Mouse (Mus musculus) forebrain, embryonic 15.5 days (tissue): ENCODE data around the gene Rpl41. TPM values are rescaled to one million over a fixed set of nuclear protein-coding genes. Genes with fewer than 3 reads are reported as not detected.

Experiments
- ATAC-seq: fragments of 200-750 bp; cut with Nextera tagmentation; replicated peaks from 2 replicates; pipeline ENCODE4 v1.8.0; 2017; ENCODE audit warnings: mild to moderate bottlenecking, moderate TSS enrichment, moderate library complexity
- H3K27ac ChIP-seq: fragments of 300-500 bp; sonication (generic); replicated peaks from 2 replicates; pipeline ENCODE4 v1.5.1; 2015; ENCODE audit warnings: mild to moderate bottlenecking, inconsistent platforms
- H3K27me3 ChIP-seq: fragments of 300-500 bp; sonication (generic); 2 replicates; pipeline ENCODE4 v1.6.1; 2015; ENCODE audit warnings: inconsistent platforms
- H3K36me3 ChIP-seq: fragments of 300-500 bp; sonication (generic); 2 replicates; pipeline ENCODE4 v1.6.1; 2015; ENCODE audit warnings: mild to moderate bottlenecking, inconsistent platforms
- H3K4me1 ChIP-seq: fragments of 300-500 bp; sonication (generic); 2 replicates; pipeline ENCODE4 v1.6.1; 2015; ENCODE audit warnings: inconsistent platforms
- H3K4me2 ChIP-seq: fragments of 300-500 bp; sonication (generic); replicated peaks from 2 replicates; pipeline ENCODE4 v1.6.1; 2015; ENCODE audit warnings: mild to moderate bottlenecking, inconsistent platforms
- H3K4me3 ChIP-seq: fragments of 300-500 bp; sonication (generic); 2 replicates; pipeline ENCODE4 v1.5.1; 2015; ENCODE audit warnings: mild to moderate bottlenecking, inconsistent platforms
- H3K9ac ChIP-seq: fragments of 300-500 bp; sonication (generic); replicated peaks from 2 replicates; pipeline ENCODE4 v1.6.1; 2015; ENCODE audit warnings: mild to moderate bottlenecking, inconsistent platforms
- H3K9me3 ChIP-seq: fragments of 300-500 bp; sonication (generic); 2 replicates; pipeline ENCODE4 v1.6.1; 2016; ENCODE audit warnings: inconsistent platforms
- WGBS: fragments of 180-500 bp; shearing (Covaris S2); methylation state at CpG from one replicate; pipeline ENCODE4 v1.1.7; 2015; ENCODE audit warnings: mixed read lengths; 5-methylcytosine and 5-hydroxymethylcytosine counted together
- polyA plus RNA-seq: library from polyadenylated mRNA; unstranded; fragments of >200 nt; fragmentation: Nextera tagmentation; extraction: Ambion mirVana; gene quantifications from 2 replicates; pipeline ENCODE4 v1.2.1, GENCODE M21; 2015

The Rpl41 gene
- polyA plus RNA-seq, result 2,336 and 2,513 TPM in 2 replicates

- Histone ChIP-seq H3K9ac (peak within 1 kb of the TSS; percentile 76), H3K9me3 (no peaks in the 10 kb centered on the region), H3K4me2 (peak within 1 kb of the TSS; percentile 64), H3K27me3 (no peaks in the 10 kb centered on the region), H3K27ac (peak within 1 kb of the TSS; percentile 97), H3K36me3 (peaks cover 16% of the 10 kb centered on the region), H3K4me1 (peaks cover 15% of the 10 kb centered on the region), H3K4me3 (peak within 1 kb of the TSS; percentile 78)
- 0% methylated on average over 31 of the region's 31 CpGs for WGBS
- ATAC-seq, result peak; percentile 93
Observed at GRCm38 (mm10) chr10:128548947-128549681, at the start of gene Rpl41. TSS of gene Rpl41 (minus strand) at chr10:128549305.

DNA sequence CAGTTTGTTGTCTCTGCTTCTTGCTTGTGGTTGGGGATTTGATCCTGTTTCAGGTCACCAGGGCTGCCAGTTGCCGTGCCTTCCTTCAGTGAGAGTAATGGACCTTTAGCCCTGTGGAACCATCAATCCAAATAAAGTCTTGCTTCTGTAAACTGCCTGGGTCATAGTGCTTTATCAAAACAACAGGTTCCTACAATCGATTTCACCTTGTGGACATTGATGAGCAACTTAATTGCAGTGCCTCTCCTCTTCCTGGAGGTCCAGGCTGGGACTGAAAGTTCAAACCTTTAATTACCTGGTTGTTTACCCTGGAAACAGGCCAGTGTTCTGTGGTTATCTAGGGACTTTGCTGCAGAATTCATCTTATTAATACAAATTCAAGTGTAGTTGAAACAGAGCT lies 49.4 kb upstream of the Rpl41 start:
- H3K27me3 ChIP-seq, result no peaks in the 10 kb centered on the region
- no peaks in the 10 kb centered on the region for H3K9me3 ChIP-seq
- H3K27ac ChIP-seq, result no peak overlapping the region
- H3K4me3 ChIP-seq, result no peak overlapping the region
- H3K4me2 ChIP-seq, result no peak overlapping the region
- 80% methylated on average over 2 of the region's 2 CpGs for WGBS
- ATAC-seq, result no peak
- H3K9ac ChIP-seq, result no peak overlapping the region
- no peaks in the 10 kb centered on the region for H3K4me1 ChIP-seq
- H3K36me3 ChIP-seq, result no peaks in the 10 kb centered on the region

- WGBS, result 42% methylated on average over 5 of the region's 5 CpGs
- H3K36me3 ChIP-seq, result no peaks in the 10 kb centered on the region
Observed at GRCm38 (mm10) chr10:128592797-128593196, 43.7 kb upstream of the Rpl41 start.

DNA sequence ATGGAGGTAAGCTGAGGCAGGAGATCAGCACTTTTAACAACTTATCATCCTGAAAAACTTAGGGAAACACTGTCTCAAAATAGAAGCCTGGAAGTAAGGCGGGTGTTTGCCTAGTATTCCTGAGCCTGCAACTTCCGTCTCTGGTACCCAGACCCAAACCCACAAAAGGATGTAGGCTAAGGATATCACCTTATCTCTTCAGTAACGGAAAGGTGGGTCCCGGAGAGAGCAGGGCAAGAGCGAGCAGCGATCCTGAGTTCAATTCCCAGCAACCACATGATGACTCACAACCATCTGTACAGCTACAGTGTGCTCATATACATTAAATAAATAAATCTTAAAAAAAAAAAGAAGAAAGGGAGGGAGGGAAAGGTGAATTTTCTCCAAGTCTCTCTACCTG lies 42.3 kb upstream of the Rpl41 start:
- H3K4me3 ChIP-seq, result no peak overlapping the region
- H3K27me3 ChIP-seq, result peaks cover 26% of the 10 kb centered on the region
- H3K4me2 ChIP-seq, result no peak overlapping the region
- no peak for ATAC-seq
- WGBS, result 93% methylated on average over 6 of the region's 6 CpGs
- no peaks in the 10 kb centered on the region for H3K36me3 ChIP-seq
- no peak overlapping the region for H3K27ac ChIP-seq
- no peaks in the 10 kb centered on the region for H3K9me3 ChIP-seq
- H3K9ac ChIP-seq, result no peak overlapping the region
- H3K4me1 ChIP-seq, result peaks cover 14% of the 10 kb centered on the region

More at GRCm38 (mm10) chr10:128592797-128593196, 43.7 kb upstream of the Rpl41 start:
- no peak overlapping the region for H3K9ac ChIP-seq
- no peaks in the 10 kb centered on the region for H3K9me3 ChIP-seq
- H3K4me1 ChIP-seq, result peaks cover 14% of the 10 kb centered on the region
- no peak overlapping the region for H3K4me3 ChIP-seq
- peaks cover 19% of the 10 kb centered on the region for H3K27me3 ChIP-seq
- no peak for ATAC-seq
- H3K27ac ChIP-seq, result no peak overlapping the region
- H3K4me2 ChIP-seq, result no peak overlapping the region

DNA sequence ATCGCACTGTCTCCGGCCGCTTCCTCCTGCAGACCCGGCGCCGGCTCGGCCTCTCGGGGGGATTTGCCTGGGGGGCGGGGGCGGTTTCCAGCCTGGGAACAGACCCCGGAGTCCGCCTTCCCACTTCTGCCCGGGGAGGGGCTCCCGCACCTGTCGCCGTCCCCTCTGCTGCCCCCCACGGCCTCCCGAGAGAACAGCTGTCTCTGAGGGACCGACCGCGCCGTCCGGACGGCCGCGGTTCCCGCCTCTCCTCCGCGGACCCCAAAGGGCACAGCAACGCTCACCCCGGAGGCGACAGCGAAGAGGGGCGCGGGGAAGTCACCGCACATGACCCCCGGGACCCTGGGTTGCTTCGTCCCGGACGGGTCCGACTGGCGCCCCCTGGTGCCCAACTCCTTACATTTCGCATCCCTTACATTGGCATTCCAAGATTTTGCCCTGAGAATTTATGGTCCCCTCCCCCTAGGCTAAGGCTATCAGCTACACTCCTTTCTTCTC lies 41.1 kb upstream of the Rpl41 start:
- peak overlapping the region; percentile 65 for H3K4me3 ChIP-seq
- peak overlapping the region; percentile 95 for H3K4me2 ChIP-seq
- no peak overlapping the region for H3K27ac ChIP-seq

GRCm38 (mm10) chr10:128589464-128590192 lies 40.5 kb upstream of the Rpl41 start, which contains the start of gene Erbb3:
TSS of gene Erbb3 (minus strand) at chr10:128589652.
- Histone ChIP-seq H3K9me3 (no peaks in the 10 kb centered on the region), H3K9ac (peak within 1 kb of the TSS; percentile 44), H3K27ac (no peak within 1 kb of the TSS), H3K4me3 (peak within 1 kb of the TSS; percentile 65), H3K4me1 (peaks cover 14% of the 10 kb centered on the region), H3K4me2 (peak within 1 kb of the TSS; percentile 95), H3K36me3 (no peaks in the 10 kb centered on the region), H3K27me3 (peaks cover 26% of the 10 kb centered on the region)
- under 1% methylated on average over 43 of the region's 43 CpGs for WGBS
- ATAC-seq, result peak; percentile 33

More for the DNA sequence above, 41.1 kb upstream of the Rpl41 start:
- Histone ChIP-seq H3K27me3 (peaks cover 26% of the 10 kb centered on the region), H3K36me3 (no peaks in the 10 kb centered on the region), H3K9ac (peak overlapping the region; percentile 44), H3K9me3 (no peaks in the 10 kb centered on the region), H3K4me1 (peaks cover 14% of the 10 kb centered on the region)
- 0% methylated on average over 41 of the region's 43 CpGs for WGBS
- peak; percentile 59 for ATAC-seq

DNA sequence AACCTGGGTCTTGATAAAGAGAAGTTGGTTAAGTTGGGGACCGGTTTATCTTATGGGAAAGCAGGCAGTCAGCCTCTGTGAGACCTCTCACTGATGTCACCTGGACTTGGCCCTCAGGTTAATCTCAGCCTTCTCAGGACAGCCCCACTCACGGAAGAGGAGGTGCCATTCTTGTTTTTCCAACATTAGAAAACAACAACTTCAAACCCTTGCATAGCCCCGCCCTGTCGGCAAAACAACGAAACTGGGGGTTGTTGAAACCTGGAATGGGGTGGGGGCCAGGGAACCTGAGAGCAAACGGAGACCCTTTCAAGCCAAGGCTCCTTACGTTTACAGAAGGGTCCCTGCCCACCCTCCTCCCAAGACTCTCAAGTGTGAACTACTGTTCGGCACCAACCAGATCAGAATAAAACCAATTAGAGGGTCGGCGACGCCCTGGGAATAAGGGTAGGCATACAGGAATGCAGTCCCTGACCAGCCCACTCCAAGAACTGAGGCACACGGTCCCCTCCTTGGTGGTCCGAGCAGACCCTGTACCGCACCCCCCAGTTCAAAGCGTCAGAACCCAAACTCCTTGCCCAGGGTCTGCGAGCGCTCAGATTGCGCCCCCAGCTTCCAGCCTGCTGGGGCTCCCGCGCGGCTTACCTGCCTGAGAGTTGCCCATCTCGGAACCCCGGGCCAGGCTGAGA lies 39.8 kb upstream of the Rpl41 start:
- no peak overlapping the region for H3K27ac ChIP-seq
- peak overlapping the region; percentile 95 for H3K4me2 ChIP-seq
- no peaks in the 10 kb centered on the region for H3K9me3 ChIP-seq
- H3K9ac ChIP-seq, result peak overlapping the region; percentile 44
- 2% methylated on average over 23 of the region's 23 CpGs for WGBS
- no peaks in the 10 kb centered on the region for H3K36me3 ChIP-seq
- peaks cover 14% of the 10 kb centered on the region for H3K4me1 ChIP-seq
- peaks cover 26% of the 10 kb centered on the region for H3K27me3 ChIP-seq
- H3K4me3 ChIP-seq, result peak overlapping the region; percentile 65
- ATAC-seq, result peak; percentile 39; the same call in 1 of the 2 replicates

DNA sequence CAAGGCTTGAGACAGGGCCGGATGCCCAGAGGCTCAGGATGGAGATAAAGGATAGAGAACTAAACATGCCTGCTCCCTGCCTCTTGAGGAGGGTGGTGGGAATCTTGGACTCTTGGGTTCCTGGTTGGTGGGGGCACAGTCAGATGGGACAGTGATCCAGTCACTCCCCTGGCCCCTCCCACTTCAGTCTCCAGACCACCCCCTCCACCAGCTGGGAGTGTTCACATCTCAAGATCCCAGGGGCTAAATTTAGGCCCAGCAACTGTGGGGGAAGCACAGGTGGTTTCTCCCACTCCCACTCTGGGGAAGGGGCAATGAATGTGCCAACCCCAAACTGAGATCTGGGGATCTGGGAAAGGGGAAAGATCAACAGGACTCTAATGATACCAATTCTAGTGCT lies 39.0 kb upstream of the Rpl41 start:
- Histone ChIP-seq H3K4me3 (no peak overlapping the region), H3K4me1 (peaks cover 14% of the 10 kb centered on the region), H3K27me3 (peaks cover 26% of the 10 kb centered on the region), H3K27ac (no peak overlapping the region), H3K4me2 (no peak overlapping the region), H3K9me3 (no peaks in the 10 kb centered on the region), H3K9ac (no peak overlapping the region), H3K36me3 (no peaks in the 10 kb centered on the region)
- ATAC-seq, result no peak
- 19% methylated on average over 1 of the region's 1 CpGs for WGBS

DNA sequence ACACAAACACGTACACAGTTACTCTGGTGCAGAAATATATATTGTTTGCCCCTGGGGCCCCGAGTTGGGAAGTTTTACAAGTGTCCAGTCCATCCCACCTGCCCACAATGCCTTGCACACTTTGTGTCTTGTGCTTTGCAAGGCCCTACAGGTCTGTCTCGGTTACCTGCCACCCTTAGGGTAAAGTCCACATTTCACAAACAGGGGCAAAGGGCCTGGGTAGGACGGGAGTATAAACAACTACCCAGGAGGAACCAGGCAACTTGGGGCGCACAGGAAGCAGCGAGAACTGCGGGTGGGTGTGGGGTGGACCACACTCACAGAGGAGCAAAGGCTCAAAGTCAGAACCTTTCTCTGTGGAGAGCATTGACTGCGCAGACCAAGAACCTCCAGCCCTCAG lies 38.6 kb upstream of the Rpl41 start:
- no peak for ATAC-seq
- WGBS, result 51% methylated on average over 8 of the region's 8 CpGs

DNA sequence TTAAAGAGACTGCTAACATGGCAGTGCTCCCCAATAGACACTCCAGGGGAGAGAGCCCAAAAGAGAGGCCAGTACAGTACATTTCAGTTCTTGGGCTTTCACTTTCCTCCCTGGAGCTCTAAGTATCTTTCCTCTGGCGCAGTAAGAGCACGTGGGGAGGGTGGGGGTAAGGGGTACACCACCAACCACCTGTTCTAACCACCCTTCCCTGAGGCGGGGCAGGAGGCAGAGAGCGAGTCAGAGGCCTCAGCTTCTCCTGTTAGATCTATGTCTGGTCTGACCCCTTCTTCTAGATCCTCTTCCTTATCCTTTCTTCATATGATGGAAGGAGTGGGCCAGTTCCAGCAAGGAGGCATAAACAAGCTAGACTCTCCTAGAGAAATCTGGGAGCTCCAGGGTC lies 38.0 kb upstream of the Rpl41 start:
- ATAC-seq, result no peak
- Histone ChIP-seq H3K4me2 (no peak overlapping the region), H3K4me1 (peaks cover 14% of the 10 kb centered on the region), H3K27me3 (peaks cover 26% of the 10 kb centered on the region), H3K4me3 (no peak overlapping the region), H3K9ac (no peak overlapping the region), H3K9me3 (no peaks in the 10 kb centered on the region), H3K27ac (no peak overlapping the region), H3K36me3 (no peaks in the 10 kb centered on the region)
- WGBS, result 56% methylated on average over 4 of the region's 4 CpGs

More for the DNA sequence above, 38.6 kb upstream of the Rpl41 start:
- H3K4me2 ChIP-seq, result no peak overlapping the region
- H3K9me3 ChIP-seq, result no peaks in the 10 kb centered on the region
- H3K27me3 ChIP-seq, result peaks cover 26% of the 10 kb centered on the region
- H3K27ac ChIP-seq, result no peak overlapping the region
- peaks cover 14% of the 10 kb centered on the region for H3K4me1 ChIP-seq
- no peaks in the 10 kb centered on the region for H3K36me3 ChIP-seq
- H3K9ac ChIP-seq, result no peak overlapping the region
- H3K4me3 ChIP-seq, result no peak overlapping the region

DNA sequence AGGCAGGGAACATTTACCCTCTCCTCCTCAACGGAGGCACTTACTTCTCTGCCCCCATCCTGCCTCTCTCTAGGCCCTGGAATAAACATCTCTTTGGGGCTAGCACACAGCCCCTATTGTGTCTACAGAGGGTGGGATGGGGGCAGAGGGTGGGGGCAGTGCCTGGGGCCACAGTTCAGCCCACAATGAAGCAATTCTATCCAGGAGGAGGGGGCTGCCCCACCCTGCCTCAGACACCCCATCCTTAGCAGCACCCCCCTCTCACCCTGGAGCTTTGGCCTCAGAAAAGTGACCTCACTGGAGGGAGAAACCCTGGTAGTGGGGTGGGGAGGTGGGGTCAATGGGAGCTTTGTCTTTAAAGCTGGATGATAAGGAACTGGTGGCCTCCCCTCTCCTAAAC lies 37.4 kb upstream of the Rpl41 start:
- Histone ChIP-seq H3K27me3 (peaks cover 26% of the 10 kb centered on the region), H3K4me3 (no peak overlapping the region), H3K36me3 (no peaks in the 10 kb centered on the region), H3K4me2 (no peak overlapping the region), H3K4me1 (peaks cover 14% of the 10 kb centered on the region), H3K9ac (no peak overlapping the region), H3K9me3 (no peaks in the 10 kb centered on the region), H3K27ac (no peak overlapping the region)
- 14% methylated on average over 1 of the region's 1 CpGs for WGBS
- ATAC-seq, result no peak

DNA sequence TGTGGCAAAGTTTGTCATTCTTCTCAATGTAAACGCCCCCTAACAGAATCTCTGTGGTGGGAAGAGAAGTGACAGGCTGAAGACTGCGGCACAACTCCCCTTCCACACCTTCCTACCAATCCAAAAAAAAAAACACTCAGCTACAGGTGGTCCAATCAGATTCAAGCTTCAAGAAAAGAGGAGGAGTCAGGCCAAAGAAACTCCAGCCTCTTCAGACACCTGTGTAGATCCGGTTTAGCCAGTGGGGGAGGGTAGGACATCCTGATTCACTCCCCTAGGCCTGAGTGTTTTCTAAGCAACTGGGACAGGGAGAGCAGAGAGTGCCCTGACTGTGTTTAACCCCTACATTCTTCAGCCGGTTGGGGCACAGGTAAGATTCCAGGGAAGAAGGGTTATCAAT lies 35.3 kb upstream of the Rpl41 start:
- H3K4me1 ChIP-seq, result peaks cover 4% of the 10 kb centered on the region
- no peak overlapping the region for H3K9ac ChIP-seq
- no peak for ATAC-seq
- H3K9me3 ChIP-seq, result no peaks in the 10 kb centered on the region
- H3K4me3 ChIP-seq, result no peak overlapping the region
- H3K27ac ChIP-seq, result no peak overlapping the region
- peaks cover 23% of the 10 kb centered on the region for H3K27me3 ChIP-seq
- no peak overlapping the region for H3K4me2 ChIP-seq
- no peaks in the 10 kb centered on the region for H3K36me3 ChIP-seq
- 10% methylated on average over 4 of the region's 4 CpGs for WGBS
